Mouse (Mus musculus) adrenal gland (tissue): ENCODE data around the gene Ssu72.

Experiments used
- intact Hi-C: fragments of 180-260 bp; cut with DNase I; formaldehyde crosslinking; loops from one replicate; pipeline ENCODE4 v1.15.1; 2025

Ssu72 gene

DNA sequence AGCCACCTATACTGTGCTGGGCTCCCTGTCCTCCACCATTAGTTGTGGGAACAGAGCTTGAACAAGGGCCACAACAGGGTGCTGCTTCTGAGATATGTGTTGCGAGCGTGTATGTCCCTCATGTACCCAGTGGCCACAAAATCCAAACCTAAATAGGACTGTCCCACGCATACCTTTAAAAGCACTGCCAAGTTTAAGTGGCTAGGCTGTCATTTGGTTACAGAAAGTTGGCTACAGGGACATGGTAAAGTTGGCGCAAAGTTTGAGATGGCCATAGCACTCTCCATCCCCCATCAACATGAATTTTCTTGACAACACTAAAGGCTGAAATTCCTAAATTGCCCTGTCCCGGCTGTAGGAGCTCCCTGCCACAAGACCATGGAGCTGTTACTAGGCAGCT, 40.5 kb downstream of the Ssu72 start:
- intact Hi-C loops = no loop called here

- intact Hi-C loops = no loop called here
Measured at GRCm38 (mm10) chr4:155746036-155746548, 41.5 kb downstream of the Ssu72 start.

GRCm38 (mm10) chr4:155746575-155747490, 42.2 kb downstream of the Ssu72 start:
- intact Hi-C loops = no loop called here

DNA sequence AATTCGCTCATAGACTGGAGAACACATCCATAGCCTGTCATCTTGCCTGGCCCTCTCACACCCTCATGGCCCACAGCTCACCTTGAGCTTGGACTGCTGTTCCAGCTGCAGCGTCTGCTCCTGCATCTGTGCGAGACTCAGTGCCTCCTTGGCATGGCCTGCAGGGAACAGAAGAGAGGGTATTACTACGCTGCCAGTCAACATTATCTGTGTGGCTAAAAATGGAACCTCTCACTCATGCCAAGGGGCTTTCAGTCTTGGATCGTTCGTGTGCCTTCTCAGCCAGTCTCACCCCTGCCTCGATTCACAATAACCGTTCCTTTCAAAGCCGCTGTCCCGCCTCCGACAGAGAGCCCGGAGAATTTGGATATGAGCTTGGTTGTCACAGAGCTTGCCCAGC, 52.4 kb downstream of the Ssu72 start:
- intact Hi-C loops = no loop called here

DNA sequence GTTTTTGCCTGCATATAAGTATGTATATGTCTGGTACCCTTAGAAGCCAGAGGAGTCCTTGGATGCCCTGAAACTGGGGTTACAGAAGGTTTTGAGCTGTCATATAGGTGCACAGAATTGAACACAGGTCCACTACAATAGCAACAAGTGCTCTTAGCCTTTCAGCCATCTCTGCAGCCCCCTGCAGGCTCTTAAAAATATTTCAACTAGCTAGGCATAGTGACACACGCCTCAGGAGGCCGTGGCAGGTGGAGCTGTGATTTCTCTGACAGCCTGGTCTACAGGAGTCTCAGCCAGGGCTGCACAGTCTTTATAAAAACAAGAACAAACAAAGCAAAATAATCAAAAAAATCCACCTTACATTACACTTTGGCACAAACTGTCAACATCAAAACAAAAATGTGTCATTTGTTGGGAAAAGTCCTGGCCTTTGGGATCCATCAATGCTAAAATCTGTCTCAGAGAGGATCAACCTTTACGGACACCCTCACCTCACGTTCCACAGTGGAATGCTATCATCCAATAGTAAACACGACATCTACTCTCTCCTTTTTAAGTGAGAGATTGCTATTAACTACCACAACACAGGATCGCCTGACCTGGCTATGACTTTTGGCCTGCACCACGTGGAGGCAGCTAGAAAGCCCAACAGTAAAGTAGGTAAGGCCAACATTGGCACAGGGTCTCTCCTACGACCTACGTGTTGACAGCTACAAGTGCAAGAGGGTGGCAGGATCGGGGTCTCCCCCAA, 55.4 kb downstream of the Ssu72 start:
- intact Hi-C loops = no loop called here

GRCm38 (mm10) chr4:155760613-155761355, 56.2 kb downstream of the Ssu72 start, which contains the start of gene Atad3a:
Gene Atad3a, minus strand, starts transcription at chr4:155761093.
- intact Hi-C loops = no loop called here

GRCm38 (mm10) chr4:155761356-155762099, 56.9 kb downstream of the Ssu72 start:
- intact Hi-C loops = no loop called here

- intact Hi-C loops = no loop called here
Measured at GRCm38 (mm10) chr4:155762357-155762756, 57.8 kb downstream of the Ssu72 start.

DNA sequence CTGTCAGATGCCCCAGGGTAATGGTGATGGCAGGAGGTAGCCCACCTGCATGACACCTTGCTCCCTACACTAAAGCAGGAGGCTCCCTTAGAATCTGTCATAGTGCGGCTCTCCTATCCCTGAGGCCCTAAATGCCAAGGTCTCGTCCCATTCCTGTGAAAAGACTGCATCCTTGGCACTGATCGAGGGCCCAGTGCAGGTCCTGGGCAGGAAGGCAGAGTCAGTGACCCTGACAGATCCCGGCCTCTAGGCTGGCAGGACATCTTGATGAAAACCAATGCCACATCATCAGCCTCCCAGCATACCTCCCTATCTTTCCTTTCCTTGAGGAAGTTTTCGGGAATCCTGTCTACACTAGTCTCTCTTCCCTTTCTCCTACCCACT, 64.9 kb downstream of the Ssu72 start:
- intact Hi-C loops = loop anchor here (2.0 kb wide), 1 partner anchor 49 kb away; no protein-coding TSS in a partner anchor

- intact Hi-C loops = loop anchor here (2.0 kb wide), 1 partner anchor 49 kb away; no protein-coding TSS in a partner anchor
Measured at GRCm38 (mm10) chr4:155769880-155770512, 65.4 kb downstream of the Ssu72 start.

DNA sequence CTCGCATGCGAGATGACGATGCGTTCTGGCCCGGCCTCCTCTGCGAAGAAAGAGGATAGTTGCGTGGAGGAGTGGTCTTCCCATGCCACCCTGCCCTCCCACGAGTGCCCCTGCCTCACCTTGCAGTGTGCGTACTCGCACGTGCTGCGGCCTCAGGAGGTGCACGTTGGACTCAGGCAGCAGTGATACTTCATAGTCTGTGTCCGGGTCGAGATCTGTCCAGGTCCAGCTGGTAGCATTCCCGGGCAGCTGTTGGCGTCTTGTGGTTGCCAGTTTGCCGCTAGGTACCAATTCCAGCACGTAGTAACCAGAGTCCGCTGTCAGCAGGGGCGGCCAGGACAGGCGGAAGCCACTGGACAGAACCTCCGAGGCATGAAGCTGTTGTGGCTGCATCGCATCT, 66.0 kb downstream of the Ssu72 start:
- intact Hi-C loops = no loop called here

- intact Hi-C loops = no loop called here
Measured at GRCm38 (mm10) chr4:155771706-155772105, 67.1 kb downstream of the Ssu72 start.

DNA sequence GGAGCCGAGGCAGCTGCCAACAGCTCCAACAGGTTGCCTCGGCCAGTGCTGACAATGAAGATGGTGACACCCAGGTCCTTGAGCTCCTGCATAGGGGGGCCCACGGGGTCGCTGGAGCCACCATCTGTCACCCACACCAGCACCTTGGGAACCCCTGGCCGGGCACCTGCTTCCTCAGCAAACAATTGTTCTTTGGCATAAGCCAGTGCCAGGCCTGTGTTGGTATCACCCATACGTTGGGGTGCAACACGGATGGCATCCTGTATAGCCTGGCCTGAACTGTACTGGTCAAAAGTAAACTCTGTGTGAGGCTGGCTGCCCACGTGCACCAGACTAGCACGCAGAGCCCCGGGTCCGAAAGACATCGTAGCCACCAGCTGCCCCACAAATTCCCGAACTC, 68.2 kb downstream of the Ssu72 start:
- intact Hi-C loops = no loop called here

DNA sequence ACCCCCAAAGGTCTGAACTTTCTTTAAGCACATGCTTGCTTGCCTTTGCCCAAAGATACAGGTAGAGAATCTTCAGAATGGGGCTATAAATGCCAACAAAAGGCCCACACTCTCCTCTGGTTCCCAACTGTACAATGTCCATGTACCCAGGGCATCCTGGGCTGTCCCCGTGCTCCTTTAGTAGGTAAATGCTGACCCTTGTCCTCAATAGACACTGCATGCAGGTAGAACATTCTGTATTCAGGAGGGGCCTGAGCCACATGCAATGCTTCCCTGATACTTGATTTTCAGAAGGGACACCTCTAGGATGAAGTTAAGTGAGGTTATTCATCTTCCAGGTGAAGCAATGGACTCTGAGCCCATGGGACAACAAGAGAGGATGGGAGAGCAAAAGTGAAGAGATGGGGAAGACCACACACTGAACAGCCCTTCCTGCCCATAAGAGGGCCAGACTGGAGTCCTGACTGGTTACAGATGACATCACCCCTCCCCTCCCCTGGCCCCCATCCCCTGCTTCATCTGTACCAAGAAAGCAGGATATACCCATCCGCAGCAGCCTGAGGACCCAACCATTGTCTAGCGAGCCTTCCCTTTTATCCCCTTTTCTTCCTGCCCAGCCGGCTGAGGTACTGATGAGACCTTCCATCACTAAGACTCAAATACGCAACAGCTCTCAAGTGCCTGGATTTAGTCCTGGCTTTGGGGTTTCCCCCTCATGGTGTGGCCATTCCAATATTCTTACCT, 68.9 kb downstream of the Ssu72 start:
- intact Hi-C loops = no loop called here

DNA sequence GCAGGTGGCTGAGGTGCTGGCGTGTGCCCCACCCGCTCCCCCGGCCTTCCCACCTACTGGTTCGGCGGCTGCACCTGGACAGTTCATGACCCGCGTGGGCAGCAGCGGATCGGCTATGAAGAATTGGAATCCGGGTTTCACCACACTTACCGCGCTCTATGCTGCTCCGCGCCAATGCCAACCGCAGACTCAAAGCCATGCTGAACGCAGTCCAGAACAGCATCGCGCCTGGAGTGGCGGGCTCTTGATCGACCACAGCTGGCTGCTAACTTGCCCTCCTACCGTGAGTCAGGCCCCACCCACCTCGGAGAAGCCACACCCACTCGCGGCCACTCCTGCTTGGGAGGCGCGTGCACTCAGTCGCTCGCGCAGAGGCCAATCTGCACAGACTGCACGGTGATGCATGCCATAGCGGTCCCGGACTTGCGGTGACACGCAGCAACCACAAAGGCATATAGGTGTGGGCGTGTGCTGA, 69.7 kb downstream of the Ssu72 start, which contains the start of gene Vwa1:
TSS of gene Vwa1 (minus strand) at position 419 of the 475 bp plus-strand sequence.
- intact Hi-C loops = no loop called here

GRCm38 (mm10) chr4:155774971-155775740, 70.6 kb downstream of the Ssu72 start:
- intact Hi-C loops = no loop called here

GRCm38 (mm10) chr4:155775855-155776254, 71.3 kb downstream of the Ssu72 start:
- intact Hi-C loops = no loop called here

DNA sequence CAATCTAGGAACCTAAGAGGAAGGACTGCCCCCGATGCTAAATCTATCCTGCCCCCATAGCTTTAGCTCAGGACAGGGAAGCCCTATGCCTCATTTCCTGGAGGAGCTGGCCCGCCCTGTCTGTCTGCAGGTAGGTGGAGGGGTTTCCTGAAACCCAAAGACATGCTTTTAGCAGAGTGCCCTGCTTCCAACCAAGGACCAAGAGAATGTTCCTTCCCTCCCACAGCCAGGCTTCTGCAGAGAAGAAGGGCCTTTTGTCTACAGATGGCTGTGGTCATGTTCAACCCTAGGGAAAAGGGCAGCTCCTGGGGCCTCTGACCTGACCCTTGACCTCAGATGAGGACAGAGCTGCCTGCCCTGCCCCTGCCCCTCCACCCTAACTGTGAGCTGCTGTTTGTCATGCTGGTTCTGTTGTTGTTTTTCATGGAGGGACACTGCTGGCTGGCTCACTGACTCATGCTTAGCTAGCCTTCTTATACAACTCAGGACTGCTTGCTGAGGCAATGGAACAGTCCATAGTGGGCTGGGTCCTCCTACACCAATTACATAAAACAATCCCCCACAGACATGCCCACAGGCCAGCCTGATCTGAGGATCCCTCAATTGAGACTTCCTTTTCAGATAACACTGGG, 72.2 kb downstream of the Ssu72 start:
- intact Hi-C loops = no loop called here
